Mouse (Mus musculus) intestine, embryonic 15.5 days (tissue): ENCODE data around the gene Ttc16. TPM values are rescaled to one million over a fixed set of nuclear protein-coding genes. Genes with fewer than 3 reads are reported as not detected.

Source experiments
- ATAC-seq: fragments of 200-750 bp; cut with Nextera tagmentation; 2 replicates; pipeline ENCODE4 v1.8.0; 2017; ENCODE audit warnings: moderate TSS enrichment, moderate library complexity
- H3K27ac ChIP-seq: fragments of 300-500 bp; sonication (generic); 2 replicates; pipeline ENCODE4 v1.5.1; 2015; ENCODE audit warnings: mild to moderate bottlenecking, inconsistent platforms
- H3K27me3 ChIP-seq: fragments of 300-500 bp; sonication (generic); replicated peaks from 2 replicates; pipeline ENCODE4 v1.6.1; 2015; ENCODE audit warnings: inconsistent platforms
- H3K36me3 ChIP-seq: fragments of 300-500 bp; sonication (generic); 2 replicates; pipeline ENCODE4 v1.6.1; 2015; ENCODE audit warnings: inconsistent platforms
- H3K4me1 ChIP-seq: fragments of 300-500 bp; sonication (generic); replicated peaks from 2 replicates; pipeline ENCODE4 v1.6.1; 2015; ENCODE audit warnings: inconsistent platforms
- H3K4me2 ChIP-seq: fragments of 300-500 bp; sonication (generic); replicated peaks from 2 replicates; pipeline ENCODE4 v1.6.1; 2015; ENCODE audit warnings: mild to moderate bottlenecking, inconsistent platforms
- H3K4me3 ChIP-seq: fragments of 300-500 bp; sonication (generic); replicated peaks from 2 replicates; pipeline ENCODE4 v1.5.1; 2015; ENCODE audit warnings: inconsistent platforms
- H3K9ac ChIP-seq: fragments of 300-500 bp; sonication (generic); 2 replicates; pipeline ENCODE4 v1.6.1; 2015; ENCODE audit warnings: inconsistent platforms
- H3K9me3 ChIP-seq: fragments of 300-500 bp; sonication (generic); 2 replicates; pipeline ENCODE4 v1.6.1; 2016; ENCODE audit warnings: inconsistent platforms
- WGBS: fragments of 180-500 bp; shearing (Covaris S2); methylation state at CpG from one replicate; pipeline ENCODE4 v1.1.7; 2015; 5-methylcytosine and 5-hydroxymethylcytosine counted together
- polyA plus RNA-seq: library from polyadenylated mRNA; unstranded; fragments of >200 nt; fragmentation: Nextera tagmentation; extraction: Ambion mirVana; gene quantifications from 2 replicates; pipeline ENCODE4 v1.2.1, GENCODE M21; 2015

Gene Ttc16
- polyA plus RNA-seq, 1 experiment from 2014 or later, result 0.29 TPM

DNA sequence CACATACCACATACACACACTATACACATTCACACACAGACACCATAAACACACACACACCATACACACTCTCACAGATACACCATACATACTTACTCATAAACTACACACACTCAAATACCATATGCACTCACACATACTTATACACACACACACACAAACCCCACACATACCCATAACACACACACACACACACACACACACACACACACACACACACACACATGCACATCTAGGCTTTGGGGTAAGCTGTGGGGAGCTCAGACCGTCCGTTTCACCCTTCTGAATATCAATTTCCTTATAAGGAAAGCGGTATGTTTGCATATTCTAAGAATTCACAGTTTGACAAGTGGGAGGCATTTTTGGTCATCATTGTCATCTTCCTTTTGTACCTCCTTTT is 52.9 kb downstream of the Ttc16 start:
- H3K27ac ChIP-seq, result no peak overlapping the region
- no peak for ATAC-seq
- no peaks in the 10 kb centered on the region for H3K36me3 ChIP-seq
- H3K9me3 ChIP-seq, result no peaks in the 10 kb centered on the region
- H3K4me2 ChIP-seq, result peak overlapping the region; percentile 47; the same call in 1 of the 2 replicates
- no peaks in the 10 kb centered on the region for H3K27me3 ChIP-seq
- H3K4me1 ChIP-seq, result peaks cover 31% of the 10 kb centered on the region
- H3K9ac ChIP-seq, result no peak overlapping the region
- 49% methylated on average over 3 of the region's 3 CpGs for WGBS
- no peak overlapping the region for H3K4me3 ChIP-seq

- H3K9ac ChIP-seq, result peak overlapping the region; percentile 16
Observed at GRCm38 (mm10) chr2:32722046-32722445, 53.4 kb downstream of the Ttc16 start.

GRCm38 (mm10) chr2:32720681-32721229 is 54.7 kb downstream of the Ttc16 start, which contains the start of gene Sh2d3c:
Gene Sh2d3c (plus strand): TSS chr2:32721055.
- H3K4me3 ChIP-seq, result peak within 1 kb of the TSS; percentile 13
- H3K9ac ChIP-seq, result peak within 1 kb of the TSS; percentile 16
- H3K4me1 ChIP-seq, result peaks cover 26% of the 10 kb centered on the region
- H3K4me2 ChIP-seq, result peak within 1 kb of the TSS; percentile 47
- H3K36me3 ChIP-seq, result no peaks in the 10 kb centered on the region
- no peaks in the 10 kb centered on the region for H3K9me3 ChIP-seq
- H3K27me3 ChIP-seq, result no peaks in the 10 kb centered on the region
- H3K27ac ChIP-seq, result no peak within 1 kb of the TSS; the same call in 1 of the 2 replicates
- ATAC-seq, result peak; percentile 35; the same call in 1 of the 2 replicates
- WGBS, result 28% methylated on average over 8 of the region's 8 CpGs

More at GRCm38 (mm10) chr2:32722046-32722445, 53.4 kb downstream of the Ttc16 start:
- H3K27me3 ChIP-seq, result no peaks in the 10 kb centered on the region
- H3K4me2 ChIP-seq, result peak overlapping the region; percentile 47
- H3K4me1 ChIP-seq, result peaks cover 28% of the 10 kb centered on the region
- peak overlapping the region; percentile 13; the same call in 1 of the 2 replicates for H3K4me3 ChIP-seq
- H3K9me3 ChIP-seq, result no peaks in the 10 kb centered on the region
- no peaks in the 10 kb centered on the region for H3K36me3 ChIP-seq
- ATAC-seq, result peak; percentile 23; the same call in 1 of the 2 replicates
- 47% methylated on average over 6 of the region's 6 CpGs for WGBS
- H3K27ac ChIP-seq, result no peak overlapping the region

- H3K36me3 ChIP-seq, result no peaks in the 10 kb centered on the region
Observed at GRCm38 (mm10) chr2:32720053-32720452, 55.4 kb downstream of the Ttc16 start.

GRCm38 (mm10) chr2:32718761-32719160 is 56.7 kb downstream of the Ttc16 start:
- no peak overlapping the region for H3K4me2 ChIP-seq
- H3K9me3 ChIP-seq, result no peaks in the 10 kb centered on the region
- no peaks in the 10 kb centered on the region for H3K27me3 ChIP-seq
- WGBS, result 59% methylated on average over 9 of the region's 9 CpGs
- H3K36me3 ChIP-seq, result no peaks in the 10 kb centered on the region
- no peak overlapping the region for H3K27ac ChIP-seq
- no peak overlapping the region for H3K4me3 ChIP-seq
- peaks cover 37% of the 10 kb centered on the region for H3K4me1 ChIP-seq
- ATAC-seq, result no peak
- no peak overlapping the region for H3K9ac ChIP-seq

More at GRCm38 (mm10) chr2:32720053-32720452, 55.4 kb downstream of the Ttc16 start:
- WGBS, result 94% methylated on average over 3 of the region's 3 CpGs
- no peaks in the 10 kb centered on the region for H3K9me3 ChIP-seq
- no peak overlapping the region for H3K27ac ChIP-seq
- H3K9ac ChIP-seq, result no peak overlapping the region
- ATAC-seq, result no peak
- no peak overlapping the region for H3K4me3 ChIP-seq
- H3K4me1 ChIP-seq, result peaks cover 25% of the 10 kb centered on the region
- H3K27me3 ChIP-seq, result no peaks in the 10 kb centered on the region
- no peak overlapping the region for H3K4me2 ChIP-seq

GRCm38 (mm10) chr2:32714987-32715425 is 60.4 kb downstream of the Ttc16 start:
- H3K36me3 ChIP-seq, result peaks cover 7% of the 10 kb centered on the region
- peaks cover 22% of the 10 kb centered on the region for H3K4me1 ChIP-seq
- no peak overlapping the region for H3K4me2 ChIP-seq
- ATAC-seq, result no peak
- no peaks in the 10 kb centered on the region for H3K27me3 ChIP-seq
- peak overlapping the region; percentile 69 for H3K27ac ChIP-seq
- WGBS, result 47% methylated on average over 4 of the region's 4 CpGs
- no peaks in the 10 kb centered on the region for H3K9me3 ChIP-seq
- H3K9ac ChIP-seq, result peak overlapping the region; percentile 17; the same call in 1 of the 2 replicates
- no peak overlapping the region for H3K4me3 ChIP-seq

DNA sequence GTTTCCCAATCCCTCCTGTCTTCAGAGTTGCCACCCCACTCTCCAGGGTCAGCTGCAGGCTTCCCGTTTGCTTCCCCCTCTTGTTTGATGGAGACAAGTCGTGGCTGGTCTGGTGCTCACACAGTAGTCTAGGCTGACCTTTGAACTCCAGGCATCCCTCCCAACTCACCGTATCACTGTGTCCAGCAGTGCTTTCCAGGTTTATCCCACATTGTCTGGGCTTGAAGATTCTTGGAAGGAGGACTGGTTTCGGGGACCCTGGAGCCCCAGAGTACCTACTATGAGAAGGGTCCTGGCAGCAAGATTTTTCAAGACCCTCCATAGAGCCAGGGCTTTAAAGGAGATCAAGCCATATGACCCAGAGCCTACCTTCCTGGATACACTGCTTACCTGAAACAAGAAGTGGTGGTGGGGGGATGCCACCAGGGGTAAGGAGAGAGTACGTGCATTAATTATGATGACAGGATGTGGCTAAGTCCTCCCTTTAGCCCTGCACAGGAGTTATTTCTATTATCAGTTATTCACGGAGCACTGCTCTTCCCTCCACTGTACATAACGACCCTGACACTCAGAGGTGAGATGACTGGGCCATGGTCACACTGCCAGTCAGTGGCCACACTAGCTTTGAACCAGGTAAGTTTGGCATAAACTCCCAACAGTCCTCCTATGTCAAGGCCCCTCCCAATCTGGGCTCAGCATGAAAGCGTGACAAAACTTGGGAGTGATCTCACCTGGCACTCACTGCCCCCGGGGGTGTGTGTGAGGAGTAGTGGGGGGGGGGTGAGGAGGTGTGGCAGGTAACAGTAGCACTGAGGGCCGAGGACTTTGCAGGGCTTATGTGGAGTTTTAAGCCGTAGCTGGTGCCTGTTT is 61.1 kb downstream of the Ttc16 start:
- Histone ChIP-seq H3K36me3 (peaks cover 12% of the 10 kb centered on the region), H3K4me2 (no peak overlapping the region), H3K27ac (peak overlapping the region; percentile 98), H3K4me1 (peaks cover 26% of the 10 kb centered on the region), H3K27me3 (no peaks in the 10 kb centered on the region), H3K9ac (no peak overlapping the region), H3K4me3 (no peak overlapping the region), H3K9me3 (no peaks in the 10 kb centered on the region)
- 44% methylated on average over 11 of the region's 11 CpGs for WGBS
- no peak for ATAC-seq

DNA sequence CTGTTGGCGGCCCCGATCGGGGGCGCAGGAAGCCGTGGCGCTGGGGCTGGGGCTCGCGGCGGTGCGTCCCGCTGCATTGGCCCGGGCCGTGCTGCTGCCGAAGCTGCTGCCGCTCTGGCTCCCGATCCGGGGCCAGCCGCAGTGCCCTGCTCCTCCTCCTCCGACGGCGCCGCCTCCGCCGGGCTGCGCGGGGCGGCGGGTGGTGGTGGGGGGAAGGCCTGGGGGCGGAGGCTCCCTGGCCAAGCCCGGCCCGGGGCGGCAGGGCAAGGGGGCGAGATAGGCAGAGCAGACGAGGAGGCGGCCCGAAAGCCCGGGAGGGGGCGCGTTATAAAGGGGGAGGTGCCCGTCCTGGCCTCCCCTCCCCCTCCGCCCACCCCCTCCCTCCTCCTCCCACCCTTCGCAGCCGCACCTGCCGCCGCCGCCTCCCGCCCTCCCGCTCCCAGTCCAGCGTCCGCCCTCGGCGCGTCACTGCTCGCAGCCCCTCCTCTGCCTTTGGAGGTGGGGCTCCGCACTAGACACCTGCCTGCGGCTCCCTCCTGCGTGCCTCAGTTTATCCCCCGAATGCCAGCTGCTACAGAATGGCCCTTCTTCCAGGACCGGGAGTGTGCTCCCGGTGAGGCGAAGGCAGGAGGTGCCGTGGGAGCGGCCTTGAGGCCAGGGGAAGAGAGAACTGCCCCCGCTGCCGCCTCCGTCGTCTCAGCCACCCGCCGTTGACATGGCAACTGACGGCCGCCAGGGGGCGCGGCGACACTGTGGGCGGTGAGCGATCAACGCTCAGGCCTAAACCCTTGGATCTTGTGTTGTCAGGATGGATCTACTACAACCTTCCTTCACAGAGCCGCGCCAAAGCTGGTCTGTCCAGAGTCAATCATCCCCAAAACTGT is 62.3 kb downstream of the Ttc16 start, which contains the start of gene Cdk9:
Gene Cdk9 (minus strand): TSS at position 143 of the 884 bp plus-strand sequence.
- peak; percentile 92 for ATAC-seq

GRCm38 (mm10) chr2:32712586-32712933 is 62.9 kb downstream of the Ttc16 start:
- ATAC-seq, result peak; percentile 92
- H3K9me3 ChIP-seq, result no peaks in the 10 kb centered on the region
- peak overlapping the region; percentile 79 for H3K4me2 ChIP-seq
- peaks cover 25% of the 10 kb centered on the region for H3K36me3 ChIP-seq
- H3K27me3 ChIP-seq, result no peaks in the 10 kb centered on the region
- H3K27ac ChIP-seq, result peak overlapping the region; percentile 98
- H3K4me3 ChIP-seq, result peak overlapping the region; percentile 89
- H3K9ac ChIP-seq, result peak overlapping the region; percentile 75
- WGBS, result under 1% methylated on average over 39 of the region's 44 CpGs
- peaks cover 26% of the 10 kb centered on the region for H3K4me1 ChIP-seq

More for the DNA sequence above, 62.3 kb downstream of the Ttc16 start, which contains the start of gene Cdk9:
- Histone ChIP-seq H3K36me3 (peaks cover 21% of the 10 kb centered on the region), H3K4me2 (peak within 1 kb of the TSS; percentile 79), H3K4me1 (peaks cover 26% of the 10 kb centered on the region), H3K27ac (peak within 1 kb of the TSS; percentile 98), H3K27me3 (no peaks in the 10 kb centered on the region), H3K9me3 (no peaks in the 10 kb centered on the region), H3K4me3 (peak within 1 kb of the TSS; percentile 89), H3K9ac (peak within 1 kb of the TSS; percentile 75)
- under 1% methylated on average over 49 of the region's 79 CpGs for WGBS

DNA sequence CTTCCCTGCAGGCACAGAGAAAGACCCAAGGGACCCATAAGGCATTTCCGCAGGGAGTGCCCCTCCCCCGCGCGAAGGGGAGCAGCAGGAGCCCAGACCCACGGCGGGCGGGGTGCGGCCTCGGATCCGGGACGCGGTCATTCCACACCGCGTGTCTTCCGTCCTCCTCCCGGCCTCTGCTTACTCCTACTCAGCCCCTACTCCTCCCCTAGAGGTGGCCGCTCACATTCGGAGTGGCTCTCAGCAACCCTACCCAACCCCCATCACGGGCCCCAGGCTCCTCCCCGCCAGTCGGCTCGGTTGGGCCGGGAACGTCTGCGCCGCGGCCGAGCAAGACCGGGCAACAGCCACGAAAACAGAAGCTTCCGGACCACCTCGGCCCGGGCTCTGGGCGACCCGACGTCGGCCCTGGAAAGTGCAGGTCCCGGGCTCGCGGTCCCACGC is 63.3 kb downstream of the Ttc16 start:
- peak overlapping the region; percentile 75 for H3K9ac ChIP-seq
- H3K27me3 ChIP-seq, result no peaks in the 10 kb centered on the region
- H3K4me2 ChIP-seq, result peak overlapping the region; percentile 79
- H3K4me1 ChIP-seq, result peaks cover 26% of the 10 kb centered on the region
- peak overlapping the region; percentile 89 for H3K4me3 ChIP-seq
- H3K36me3 ChIP-seq, result peaks cover 25% of the 10 kb centered on the region
- peak overlapping the region; percentile 98 for H3K27ac ChIP-seq
- peak; percentile 62 for ATAC-seq
- WGBS, result under 1% methylated on average over 41 of the region's 41 CpGs
- H3K9me3 ChIP-seq, result no peaks in the 10 kb centered on the region

- 23% methylated on average over 9 of the region's 9 CpGs for WGBS
- no peaks in the 10 kb centered on the region for H3K9me3 ChIP-seq
- peak overlapping the region; percentile 89 for H3K4me3 ChIP-seq
- H3K4me2 ChIP-seq, result peak overlapping the region; percentile 79
- H3K36me3 ChIP-seq, result peaks cover 30% of the 10 kb centered on the region
- no peak for ATAC-seq
- H3K9ac ChIP-seq, result peak overlapping the region; percentile 75
- peak overlapping the region; percentile 98 for H3K27ac ChIP-seq
- no peaks in the 10 kb centered on the region for H3K27me3 ChIP-seq
- peaks cover 29% of the 10 kb centered on the region for H3K4me1 ChIP-seq
Observed at GRCm38 (mm10) chr2:32711301-32712056, 64.0 kb downstream of the Ttc16 start.
